9 mouse cellular contexts compared by ENCODE assay signal in genomic region chr8:120364093-120364725, GRCm38 (mm10).
A peak's percentile ranks its signal among the peaks of the same experiment; 100 is the strongest.
DNase-seq lines count a peak whose midpoint lies in the region; ATAC-seq and TF ChIP-seq lines count a peak whose summit lies in the region.
"Had no signal": no experiment of that assay in that cellular context is flagged by ENCODE, and none has a peak within 500 bp of the region (broad histone marks: within the 10 kb centered on the region; RNA-seq: fewer than 3 reads in every experiment).

No protein-coding gene starts in this region.

- no peak; the same call in 1 of the 2 replicates for ATAC-seq in liver, embryonic 11.5 days (replicated peaks; ENCODE audit: low FRiP score)
- ATAC-seq in neural tube, embryonic 15.5 days (ENCODE audit: low FRiP score) = no peak

- no peaks in the 10 kb centered on the region for H3K9me3 ChIP-seq in liver, embryonic 11.5 days (ENCODE audit: control insufficient read depth, low read length)
- H3K9me3 ChIP-seq in neural tube, embryonic 15.5 days (replicated peaks) = no peaks in the 10 kb centered on the region
- H3K9me3 ChIP-seq: embryonic facial prominence, embryonic 12.5 days had no signal

- intact Hi-C loops in left cerebral cortex, adult 2 months (cut with DNase I) = no loop called here
- intact Hi-C loops in heart, postnatal 14 days (cut with DNase I) = no loop called here

- WGBS in liver, embryonic 11.5 days = 22% methylated on average over 7 of the region's 7 CpGs
- 46% methylated on average over 7 of the region's 7 CpGs for WGBS in neural tube, embryonic 15.5 days

- no peaks in the 10 kb centered on the region for H3K36me3 ChIP-seq in liver, embryonic 11.5 days (ENCODE audit: control insufficient read depth, insufficient read depth, low read length)
- no peaks in the 10 kb centered on the region for H3K36me3 ChIP-seq in neural tube, embryonic 15.5 days
- H3K36me3 ChIP-seq: embryonic facial prominence, embryonic 12.5 days had no signal

- no peaks in the 10 kb centered on the region for H3K27me3 ChIP-seq in liver, embryonic 11.5 days (replicated peaks; ENCODE audit: control insufficient read depth, insufficient read depth, low read length)
- H3K27me3 ChIP-seq in neural tube, embryonic 15.5 days (replicated peaks) = no peaks in the 10 kb centered on the region
- H3K27me3 ChIP-seq: embryonic facial prominence, embryonic 12.5 days had no signal

- peaks cover 41% of the 10 kb centered on the region for H3K4me1 ChIP-seq in liver, embryonic 11.5 days (replicated peaks; ENCODE audit: control insufficient read depth, insufficient read depth, low read length)
- peaks cover 45% of the 10 kb centered on the region for H3K4me1 ChIP-seq in neural tube, embryonic 15.5 days

- no peak overlapping the region for H3K9ac ChIP-seq in liver, embryonic 11.5 days (ENCODE audit: low read depth, low read length)
- H3K9ac ChIP-seq in neural tube, embryonic 15.5 days (replicated peaks) = no peak overlapping the region

- no peak for DNase-seq in left cerebral cortex, adult 2 months (ENCODE audit: extremely low spot score in 1 of 2, low spot score in 2 of 2)
- DNase-seq in left cerebral cortex, adult 8-10 months (ENCODE audit: low spot score in 2 of 2) = no peak
- DNase-seq in adrenal gland, postnatal 25 days = peak; percentile 46
- DNase-seq in heart, postnatal 14 days = peak; percentile 42 to 67
- no peak for DNase-seq in liver, embryonic 11.5 days (ENCODE audit: low spot score)
- DNase-seq in right cerebral cortex, postnatal 36 days (ENCODE audit: low spot score in 2 of 2) = no peak
- DNase-seq in right cerebral cortex, postnatal 10 days (ENCODE audit: low spot score in 2 of 2) = no peak

- H3K4me2 ChIP-seq in liver, embryonic 11.5 days = no peak overlapping the region
- no peak overlapping the region for H3K4me2 ChIP-seq in neural tube, embryonic 15.5 days
- H3K4me2 ChIP-seq: embryonic facial prominence, embryonic 12.5 days had no signal

- H3K27ac ChIP-seq in left cerebral cortex, adult 2 months = peak overlapping the region; percentile 55
- peak overlapping the region; percentile 59 for H3K27ac ChIP-seq in liver, embryonic 11.5 days (ENCODE audit: low read depth, low read length)
- 0 out of 2 replicates have a peak overlapping the region, but pooled peaks have one; percentile 45 for H3K27ac ChIP-seq in neural tube, embryonic 15.5 days (replicated peaks)
- H3K27ac ChIP-seq: embryonic facial prominence, embryonic 12.5 days had no signal

- TF ChIP-seq CTCF in left cerebral cortex, adult 2 months (IDR thresholded peaks at IDR 0.05) = peak; percentile 55

- no peak overlapping the region for H3K4me3 ChIP-seq in left cerebral cortex, adult 2 months
- no peak overlapping the region for H3K4me3 ChIP-seq in liver, embryonic 11.5 days (ENCODE audit: low read depth, low read length)
- no peak overlapping the region for H3K4me3 ChIP-seq in neural tube, embryonic 15.5 days (replicated peaks)
- H3K4me3 ChIP-seq: embryonic facial prominence, embryonic 12.5 days had no signal

Comparison
In these comparisons a context has a peak if more than half of its experiments do, and no peak if none do; other contexts are left out.
1. DNase-seq: peak in adrenal gland, postnatal 25 days (single experiment) and heart, postnatal 14 days (2 of 2); none in left cerebral cortex, adult 2 months (0 of 2), left cerebral cortex, adult 8-10 months (0 of 2), liver, embryonic 11.5 days (single experiment), right cerebral cortex, postnatal 36 days (0 of 2) and right cerebral cortex, postnatal 10 days (0 of 2).
2. Peak in every context shown above with its lines, with median percentiles within 50 percentile points of each other: H3K27ac ChIP-seq.